Mouse (Mus musculus) liver, embryonic 14.5 days (tissue): ENCODE data around the gene Aldh1a3.

ENCODE experiments used
- CTCF ChIP-seq: IDR thresholded peaks from 2 replicates; pipeline ENCODE4 v1.5.1; 2016; ENCODE audit warnings: antibody characterized with exemption, low read depth, control low read depth
- EP300 ChIP-seq: IDR thresholded peaks from 2 replicates; pipeline ENCODE4 v1.6.1; 2016; ENCODE audit warnings: antibody characterized with exemption, low read depth

- TF ChIP-seq CTCF (no peak), EP300 (no peak)
Observed at GRCm38 (mm10) chr7:66476289-66476688, 49.0 kb upstream of the Aldh1a3 start.
